Mouse (Mus musculus) urinary bladder, postnatal 4 days (tissue): ENCODE measurements at regions not wholly inside any gene's neighbourhood (a gene's known extent, or its start where the extent isn't known, plus 50 kb on each side); places are given as distances from the start of the nearest gene placed in this dataset.

Experiments used
- DNase-seq, 2 experiments: peaks; one replicate each; pipeline ENCODE4 v3.0.0; 2021 to 2022; ENCODE audit warnings: low spot score in 2 of 2

- DNase-seq, result no peak
Measured at GRCm38 (mm10) chr10:118622916-118623315, 182.1 kb downstream of the Ifng start.

GRCm38 (mm10) chr10:118624368-118624767 is 183.5 kb downstream of the Ifng start:
- no peak for DNase-seq

DNA sequence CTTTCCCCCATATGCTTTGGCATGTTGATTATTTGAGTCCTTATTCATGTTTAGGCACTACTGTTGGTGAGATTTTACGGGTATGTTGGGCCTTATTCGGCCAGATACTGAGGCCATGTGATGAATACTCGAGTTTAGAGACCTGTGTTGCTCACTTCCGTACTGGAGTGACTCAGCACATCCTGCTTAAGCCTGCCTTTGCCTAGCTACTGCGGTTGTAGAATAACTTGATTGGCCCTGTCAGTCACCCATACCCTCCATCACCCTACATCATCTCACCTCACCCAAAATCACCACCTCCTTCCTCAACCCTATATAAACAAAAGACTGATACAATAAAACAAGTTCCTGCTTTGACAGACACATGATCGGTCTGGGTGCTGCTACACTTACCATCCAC is 187.2 kb downstream of the Ifng start:
- DNase-seq, result no peak

DNA sequence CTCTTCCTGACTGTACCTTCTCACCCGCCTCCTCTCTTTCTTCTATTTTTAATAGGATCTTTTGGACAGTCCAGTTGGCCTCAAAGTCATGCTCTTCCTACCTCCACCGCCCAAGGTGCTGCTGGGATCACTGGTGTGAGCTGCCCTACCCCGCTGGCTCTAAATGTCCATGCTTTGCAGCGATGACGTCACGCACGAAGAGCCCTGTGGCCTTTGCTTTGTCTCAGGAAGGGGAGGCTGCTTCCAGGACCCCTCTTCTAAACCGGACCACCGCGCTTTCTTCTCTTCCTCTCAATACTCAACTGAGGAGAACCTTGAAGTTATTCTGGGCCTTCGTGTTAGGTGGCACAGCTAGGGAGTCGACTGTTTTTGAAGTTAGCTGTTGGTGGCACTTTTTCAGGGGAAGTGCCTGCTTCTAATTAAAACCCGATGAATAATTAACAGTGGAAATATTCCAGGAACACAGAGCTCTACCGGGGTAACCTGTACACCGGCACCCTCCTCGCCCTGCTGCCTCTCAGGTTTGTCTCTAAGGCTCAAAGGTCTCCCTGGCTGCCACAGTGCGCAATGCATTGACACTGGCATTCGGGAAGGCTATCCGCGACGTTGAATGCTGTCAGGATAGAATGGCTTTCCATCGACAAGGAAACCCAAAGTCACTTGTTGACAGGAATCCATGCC is 188.7 kb downstream of the Ifng start:
- no peak for DNase-seq

DNA sequence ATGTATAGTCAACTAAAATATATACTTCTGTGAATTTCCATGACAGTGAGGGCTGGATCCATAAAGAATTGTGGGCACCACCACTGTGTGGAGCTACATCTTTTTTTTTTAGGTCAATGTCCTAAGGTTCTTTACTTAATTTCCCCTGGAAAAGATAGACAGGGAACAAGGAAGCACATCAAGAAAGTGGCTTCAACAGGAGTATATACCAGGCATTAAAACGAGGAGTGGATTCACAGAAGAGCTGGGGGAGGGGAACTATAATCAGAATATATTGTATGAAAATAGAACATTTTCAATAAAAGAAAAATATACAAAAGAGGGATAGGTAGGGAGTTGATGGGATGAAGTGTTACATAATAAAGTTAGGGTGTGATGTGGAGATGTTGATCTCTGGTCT is 190.9 kb downstream of the Ifng start:
- DNase-seq, result no peak

GRCm38 (mm10) chr10:118632187-118632586 is 191.3 kb downstream of the Ifng start:
- no peak for DNase-seq

- no peak for DNase-seq
Measured at GRCm38 (mm10) chr10:118633429-118633828, 192.6 kb downstream of the Ifng start.

- no peak for DNase-seq
Measured at GRCm38 (mm10) chr10:118639097-118639496, 198.3 kb downstream of the Ifng start.

DNA sequence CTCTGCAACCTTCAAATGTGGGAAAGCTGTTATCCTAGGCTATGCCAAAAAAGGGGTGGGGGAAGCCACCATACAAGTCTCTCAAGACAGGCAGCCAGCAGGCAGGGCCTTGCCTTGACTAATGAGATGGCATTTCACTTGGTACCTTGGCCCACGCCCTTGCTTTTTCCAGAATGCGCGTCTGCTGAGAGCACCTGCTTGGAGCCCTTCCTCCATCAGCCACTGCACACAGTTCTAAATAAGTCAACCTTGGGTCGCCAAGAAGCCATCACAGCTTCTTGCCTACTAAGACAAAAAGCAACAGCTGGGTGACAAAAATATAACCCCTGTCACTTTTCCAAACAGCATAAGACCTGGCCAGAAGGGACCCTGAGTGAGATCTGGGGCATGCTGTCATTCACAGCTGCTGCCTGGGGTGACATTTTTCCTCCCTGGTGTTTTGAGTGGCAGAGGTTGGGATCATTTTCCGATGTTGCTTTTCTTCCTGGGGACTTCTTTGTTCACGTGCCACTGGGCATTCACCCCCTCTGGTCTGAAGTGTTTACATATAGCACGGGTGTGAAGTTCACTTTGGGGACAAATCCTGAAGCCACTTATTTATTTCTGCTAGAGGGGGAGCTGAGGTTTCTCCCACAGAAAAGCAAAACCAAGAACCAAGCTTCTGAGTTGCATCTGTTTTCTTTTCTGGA is 199.4 kb downstream of the Ifng start:
- no peak for DNase-seq

DNA sequence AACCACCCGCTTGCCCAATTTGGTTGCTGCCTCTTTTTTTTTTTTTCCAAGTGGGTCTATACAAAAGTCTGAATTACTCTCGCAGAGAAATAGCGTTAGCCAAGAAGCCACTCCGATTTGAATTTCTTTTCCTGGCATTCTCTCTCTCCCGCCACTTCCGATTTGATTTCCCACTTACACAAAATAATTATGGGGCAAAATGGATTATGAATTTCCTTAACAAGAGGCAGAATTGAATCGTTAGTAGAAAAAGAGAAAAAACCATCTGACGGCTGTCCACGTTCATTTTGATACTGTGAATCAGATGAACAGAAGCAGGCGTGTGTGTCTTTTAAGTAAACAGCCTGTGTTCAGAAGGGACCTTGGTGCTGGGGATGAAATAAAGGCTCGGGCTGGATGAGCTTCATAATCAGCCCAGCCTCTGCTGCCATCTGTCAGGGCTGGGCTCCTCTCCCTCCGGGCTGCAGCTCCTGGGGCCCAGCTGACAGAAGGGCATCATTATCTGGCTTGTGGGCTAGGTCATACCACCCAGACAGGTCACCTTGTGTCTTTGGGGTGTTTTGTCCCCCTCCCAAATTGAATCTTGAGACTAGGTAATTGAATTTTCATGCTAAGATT is 200.1 kb downstream of the Ifng start:
- no peak for DNase-seq

GRCm38 (mm10) chr10:118643622-118644021 is 202.8 kb downstream of the Ifng start:
- DNase-seq, result no peak

DNA sequence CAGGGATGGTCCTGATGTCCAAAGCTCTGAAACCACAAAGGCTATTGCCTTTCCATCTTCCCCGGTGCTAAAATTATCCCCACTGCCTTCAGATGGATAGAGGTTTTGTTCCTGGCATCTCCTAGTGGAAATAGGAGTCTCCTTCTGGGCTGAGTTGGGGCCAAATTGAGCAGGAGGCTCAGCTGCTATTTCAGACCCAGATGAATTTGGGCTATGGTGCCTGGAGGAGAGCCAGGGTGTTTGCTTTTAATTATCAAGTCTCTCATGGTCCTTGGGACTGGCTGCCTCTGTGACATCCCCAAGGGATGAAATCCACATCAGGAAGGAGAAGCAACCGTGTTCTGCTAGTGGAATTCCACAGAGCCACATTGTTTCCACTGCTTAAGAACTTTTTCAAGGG is 207.3 kb downstream of the Ifng start:
- DNase-seq, result no peak

- no peak for DNase-seq
Measured at GRCm38 (mm10) chr10:118656561-118656960, 213.4 kb downstream of the Dyrk2 start.

- DNase-seq, result no peak
Measured at GRCm38 (mm10) chr10:118666009-118666408, 204.0 kb downstream of the Dyrk2 start.

DNA sequence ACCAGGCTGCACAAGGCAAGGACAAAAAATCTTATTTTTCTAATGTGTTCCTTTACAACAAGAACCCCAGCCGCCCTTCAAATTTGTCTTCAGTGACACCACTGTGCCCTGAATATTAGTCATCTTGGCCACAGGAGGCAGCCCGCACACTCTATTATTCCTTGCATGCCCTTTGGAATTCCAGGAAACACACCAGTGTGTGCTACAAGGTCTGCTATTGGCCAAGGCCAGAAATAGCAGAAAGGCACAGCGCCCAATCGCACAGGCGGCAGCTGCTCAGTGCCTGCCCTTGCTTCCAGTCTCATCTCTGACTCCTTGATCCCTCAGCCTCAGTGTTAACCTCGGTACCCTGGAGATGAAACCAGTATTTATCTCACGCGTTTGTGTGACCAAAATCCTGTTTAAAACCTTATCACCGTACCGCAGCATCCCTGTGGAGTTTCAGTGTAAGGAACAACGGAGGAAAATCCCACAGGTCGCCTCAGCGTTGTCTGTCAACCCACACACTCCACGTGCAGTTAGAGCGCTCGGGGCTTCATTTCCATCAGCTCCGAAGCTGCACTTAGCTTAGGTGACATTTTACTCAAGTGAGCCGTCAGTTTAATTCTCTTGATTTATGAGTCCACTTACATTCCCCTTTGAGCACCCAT is 194.1 kb downstream of the Dyrk2 start:
- DNase-seq, result no peak

DNA sequence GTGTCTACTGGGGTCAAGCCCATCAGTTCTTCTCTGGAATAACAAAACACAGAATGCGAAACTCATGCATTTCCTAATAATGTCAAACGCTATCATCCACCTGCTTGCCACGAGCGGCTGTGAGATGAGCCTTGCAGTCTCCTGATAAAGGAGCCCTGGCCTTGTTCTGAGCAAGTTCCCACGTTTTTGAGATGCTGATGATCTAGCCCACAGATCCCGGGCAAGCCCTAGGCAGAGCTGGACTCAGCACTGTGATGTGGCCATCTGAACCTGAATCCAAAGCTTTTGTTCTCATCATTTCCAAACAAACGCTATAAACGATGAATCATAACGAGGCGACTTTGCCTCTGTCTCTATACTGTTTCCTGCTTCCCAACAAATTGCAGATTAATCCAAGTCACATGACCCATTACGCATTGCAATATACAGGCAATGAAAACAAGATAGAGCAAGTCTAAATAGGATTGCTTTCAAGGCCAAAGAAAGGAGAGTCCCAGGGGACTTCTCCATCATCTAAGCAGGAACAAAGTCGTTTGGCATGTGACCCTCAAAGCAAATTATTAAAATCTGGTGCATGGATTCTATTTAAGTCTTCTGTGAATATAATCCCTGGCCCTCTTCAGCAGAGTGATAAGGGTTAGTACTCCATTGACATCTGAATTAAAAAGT is 191.1 kb downstream of the Dyrk2 start:
- DNase-seq, result no peak

- DNase-seq, result no peak
Measured at GRCm38 (mm10) chr10:118679507-118679906, 190.5 kb downstream of the Dyrk2 start.

GRCm38 (mm10) chr10:118680896-118681295 is 189.1 kb downstream of the Dyrk2 start:
- DNase-seq, result no peak

DNA sequence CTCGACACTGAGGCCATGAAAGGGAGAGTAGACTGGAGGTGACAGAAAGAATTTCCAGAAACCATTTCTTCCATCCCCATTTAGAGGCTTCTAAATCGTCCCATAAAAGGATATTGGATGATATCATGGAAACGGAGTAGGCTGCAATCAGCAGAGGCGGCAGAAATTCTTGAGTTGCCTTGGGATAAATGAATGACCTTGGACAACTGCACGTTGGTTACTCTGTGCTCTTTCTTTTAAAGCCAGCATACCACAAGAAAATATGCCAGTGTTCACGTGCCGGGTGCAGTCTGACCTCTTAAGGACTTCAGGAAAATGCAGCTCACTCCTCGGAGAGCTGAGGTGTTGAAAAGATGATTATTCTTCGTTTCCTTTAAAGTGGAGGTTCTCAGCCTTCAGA is 186.7 kb downstream of the Dyrk2 start:
- DNase-seq, result no peak

- no peak for DNase-seq
Measured at GRCm38 (mm10) chr10:118699292-118699691, 170.7 kb downstream of the Dyrk2 start.

DNA sequence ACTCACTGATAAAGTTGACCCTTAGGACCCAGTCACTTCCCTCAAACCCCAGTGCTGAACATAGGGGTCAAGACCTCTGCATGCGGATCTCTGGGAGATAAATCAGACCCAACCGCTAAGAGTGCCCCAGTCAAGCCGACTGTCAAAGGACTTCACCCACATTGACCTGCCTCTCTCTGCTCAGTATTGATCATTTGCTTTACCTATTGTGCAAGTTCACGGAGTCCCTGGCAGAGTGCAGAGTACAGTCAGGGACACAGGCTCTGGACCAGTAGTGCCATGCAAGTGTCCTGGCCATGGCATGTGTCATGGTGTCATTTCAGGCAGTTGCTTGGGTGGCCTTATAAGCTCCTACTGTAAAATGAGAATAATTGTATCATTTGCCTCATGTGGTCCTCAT is 169.9 kb downstream of the Dyrk2 start:
- DNase-seq, result no peak

DNA sequence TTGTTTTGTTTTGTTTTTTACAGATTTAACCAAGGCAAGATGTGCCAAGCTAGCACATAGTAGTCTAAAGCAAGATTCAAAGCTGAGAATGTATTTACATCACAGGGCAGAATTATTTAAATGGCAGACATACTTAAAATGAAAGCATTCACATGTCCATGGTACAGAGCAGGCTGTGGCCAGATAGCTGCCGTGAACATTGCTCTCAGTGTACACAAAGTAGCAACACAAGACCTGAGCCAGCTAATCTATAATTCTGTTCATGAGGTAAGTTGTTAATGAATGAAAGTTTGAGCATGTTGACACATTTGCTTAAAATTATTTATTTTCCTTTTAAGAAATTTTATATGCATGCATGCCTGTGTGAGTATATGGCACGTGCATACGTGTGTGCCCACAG is 164.0 kb downstream of the Dyrk2 start:
- no peak for DNase-seq
